Mouse (Mus musculus) left cerebral cortex, postnatal 25 days (tissue): ENCODE data around the gene Syt17. TPM values are rescaled to one million over a fixed set of nuclear protein-coding genes. Genes with fewer than 3 reads are reported as not detected.

Source experiments
- DNase-seq, 2 experiments: peaks; one replicate each; pipeline ENCODE4 v3.0.0; 2022; ENCODE audit warnings: low spot score in 2 of 2, mixed read lengths in 1 of 2
- intact Hi-C: fragments of 180-260 bp; cut with DNase I; formaldehyde crosslinking; loops from one replicate; pipeline ENCODE4 v1.15.1; 2025
- total RNA-seq, 2 experiments: library from RNA; stranded (reverse); gene quantifications; 2 replicates each; pipeline ENCODE4 v1.2.3; 2021

Syt17 gene
- total RNA-seq, 2 experiments from 2014 or later: 61.6 to 73.9 TPM

DNA sequence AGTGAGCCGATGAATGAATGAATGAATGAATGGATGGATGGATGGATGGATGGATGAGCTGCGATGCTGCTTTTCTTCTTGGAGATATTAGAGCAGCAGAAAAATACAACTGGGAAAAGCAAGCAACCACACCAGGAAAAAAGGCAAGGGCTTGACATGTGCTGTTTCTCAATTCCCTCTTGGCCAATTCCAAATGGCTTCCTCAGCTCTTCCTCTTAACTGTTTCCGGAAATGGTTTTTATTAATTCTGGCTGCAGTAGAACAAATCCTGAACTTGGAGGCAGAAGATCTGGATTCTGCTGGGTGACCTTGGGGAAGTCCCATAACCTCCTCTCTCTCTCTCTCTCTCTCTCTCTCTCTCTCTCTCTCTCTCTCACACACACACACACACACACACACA, 20.0 kb upstream of the Syt17 start:
- DNase-seq: no peak
- intact Hi-C loops: no loop called here

DNA sequence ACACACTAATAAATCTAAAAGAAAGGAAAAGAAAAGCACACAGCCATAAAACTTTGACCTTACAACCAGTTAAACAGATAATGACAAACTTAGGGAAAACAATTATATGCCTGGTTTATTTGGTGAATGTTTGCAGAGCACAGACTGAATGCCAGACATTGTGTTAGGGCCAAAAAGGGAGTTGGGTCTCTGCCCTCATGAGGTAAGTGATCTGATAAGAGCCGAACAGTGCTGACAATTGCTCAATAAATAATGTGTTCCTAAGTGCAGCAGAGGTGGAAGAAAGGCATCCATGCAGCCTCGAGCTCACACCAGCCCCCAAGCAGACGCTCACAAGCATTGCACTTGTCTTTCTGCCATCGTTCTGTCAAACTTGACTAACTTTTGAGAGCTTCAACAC, 16.4 kb upstream of the Syt17 start:
- no peak for DNase-seq
- intact Hi-C loops: no loop called here

DNA sequence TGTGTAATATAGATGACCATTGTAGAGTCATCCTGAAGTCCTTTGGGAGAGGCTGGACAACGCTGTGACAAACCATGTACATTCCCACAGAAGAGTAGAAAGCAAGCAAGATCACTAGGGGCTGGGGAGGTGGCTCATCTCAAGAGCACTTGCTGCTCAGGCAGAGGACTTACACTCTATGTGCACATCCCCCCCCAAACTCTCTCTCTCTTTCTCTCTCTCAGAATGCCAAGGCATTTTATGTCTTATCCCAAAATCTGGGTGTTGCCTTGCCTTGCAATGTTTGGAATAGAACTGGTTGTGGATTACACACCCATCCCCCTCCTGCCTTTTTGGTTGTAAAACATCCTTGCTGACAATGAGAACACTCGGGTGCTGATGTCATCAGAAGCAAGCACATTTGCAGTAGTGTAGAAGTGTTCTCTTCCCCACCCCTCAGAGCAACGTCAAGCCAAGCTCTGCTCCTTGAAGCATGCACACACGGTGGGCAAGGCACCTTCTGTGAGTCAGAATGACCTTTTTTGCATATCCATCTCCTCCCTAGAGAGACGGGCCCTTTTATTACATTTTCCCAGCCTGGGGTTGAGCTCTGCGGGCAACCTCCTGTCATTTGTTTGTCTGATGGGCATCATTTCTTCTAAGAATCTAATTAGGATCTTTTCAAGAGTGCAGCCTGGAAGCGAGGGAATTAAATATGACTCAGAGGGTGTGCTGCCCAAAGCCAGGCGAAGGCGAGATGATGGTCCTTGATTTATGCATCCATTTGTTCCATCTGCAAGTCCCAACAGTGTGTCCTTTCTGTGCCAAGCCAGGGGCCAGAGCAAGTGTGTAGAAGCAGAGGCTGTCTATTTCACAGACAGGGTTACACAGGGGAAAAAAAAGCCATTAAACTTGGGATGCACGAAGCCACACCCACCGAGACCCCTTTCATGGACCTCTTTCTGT, 15.1 kb upstream of the Syt17 start:
- intact Hi-C loops: no loop called here
- no peak for DNase-seq

DNA sequence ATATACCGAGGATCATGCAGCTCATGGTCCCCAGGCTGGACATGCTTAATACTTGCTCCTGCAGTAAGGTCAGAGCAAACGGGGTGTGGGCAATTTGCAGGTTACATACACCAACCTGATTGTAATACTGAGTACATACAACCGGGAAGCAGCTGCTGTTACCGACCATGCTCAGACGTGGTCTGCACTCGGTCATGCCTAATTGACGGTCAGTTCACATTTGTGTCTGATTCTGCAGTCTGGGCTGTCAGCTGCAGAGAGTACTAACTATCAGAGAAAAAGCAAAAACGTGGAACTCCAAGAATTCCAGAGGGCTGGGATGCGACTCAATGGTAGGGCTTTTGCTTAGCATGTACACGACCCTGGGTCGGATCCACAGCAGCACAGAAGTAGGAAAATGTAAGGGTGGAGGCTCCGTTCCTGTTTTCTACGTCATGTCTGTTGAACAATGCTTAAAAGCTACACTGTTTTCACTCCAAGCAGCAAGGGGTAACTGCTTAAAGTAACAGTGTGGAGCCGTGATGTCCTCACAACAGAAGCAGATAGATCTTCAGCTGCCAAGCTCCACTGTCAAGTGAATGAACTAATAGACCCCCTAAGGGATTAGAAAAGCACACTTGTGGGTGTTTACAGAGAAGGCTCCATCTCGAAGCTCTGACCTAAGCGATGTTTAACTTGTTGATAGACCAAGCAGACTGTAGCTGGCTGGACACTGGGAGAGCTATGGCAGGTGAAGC, 13.5 kb upstream of the Syt17 start:
- intact Hi-C loops: no loop called here
- DNase-seq: no peak

DNA sequence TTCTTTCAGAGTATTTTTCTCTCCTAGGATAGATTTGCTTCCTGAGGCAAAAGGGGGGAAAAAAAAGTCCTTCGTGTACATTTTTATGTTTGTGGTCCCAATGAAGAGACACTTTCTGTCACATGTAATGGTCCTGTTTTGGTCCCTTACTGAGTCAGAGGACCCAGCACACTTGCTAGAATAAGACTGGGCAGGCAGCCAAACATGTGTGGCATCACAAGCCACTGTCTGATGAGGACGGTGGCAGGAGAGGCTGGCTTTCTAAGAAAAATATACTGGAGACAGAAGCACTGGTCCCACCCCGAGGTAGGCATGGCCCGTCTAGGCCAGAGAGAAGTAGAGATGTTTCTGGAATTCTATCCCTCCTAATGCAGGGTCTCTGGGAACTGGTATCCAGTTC, 5.7 kb upstream of the Syt17 start:
- no peak for DNase-seq
- intact Hi-C loops: loop anchor here (5.0 kb wide), 1 partner anchor 44 kb away; no protein-coding TSS in a partner anchor

DNA sequence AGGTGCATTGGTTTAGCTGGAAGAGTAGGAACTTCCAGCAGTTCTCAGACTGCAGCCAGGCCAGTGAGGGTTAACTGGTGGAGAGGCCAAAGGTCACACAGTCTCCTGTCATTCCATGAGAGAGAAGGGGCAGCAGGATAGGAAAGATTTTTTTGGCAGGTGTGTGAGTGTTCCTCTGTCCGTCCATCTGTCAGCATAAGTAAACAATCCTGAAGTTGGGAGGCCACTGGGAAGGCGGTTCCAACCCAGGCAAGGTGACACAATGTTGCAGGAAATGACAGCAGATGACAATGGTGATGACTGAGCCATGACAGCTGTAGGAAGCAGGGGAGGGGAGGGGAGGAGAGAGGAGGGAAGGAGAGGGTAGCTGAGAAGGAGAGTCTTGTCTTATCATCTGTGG, 4.9 kb upstream of the Syt17 start:
- intact Hi-C loops: loop anchor here (5.0 kb wide), 1 partner anchor 44 kb away; no protein-coding TSS in a partner anchor
- no peak for DNase-seq

DNA sequence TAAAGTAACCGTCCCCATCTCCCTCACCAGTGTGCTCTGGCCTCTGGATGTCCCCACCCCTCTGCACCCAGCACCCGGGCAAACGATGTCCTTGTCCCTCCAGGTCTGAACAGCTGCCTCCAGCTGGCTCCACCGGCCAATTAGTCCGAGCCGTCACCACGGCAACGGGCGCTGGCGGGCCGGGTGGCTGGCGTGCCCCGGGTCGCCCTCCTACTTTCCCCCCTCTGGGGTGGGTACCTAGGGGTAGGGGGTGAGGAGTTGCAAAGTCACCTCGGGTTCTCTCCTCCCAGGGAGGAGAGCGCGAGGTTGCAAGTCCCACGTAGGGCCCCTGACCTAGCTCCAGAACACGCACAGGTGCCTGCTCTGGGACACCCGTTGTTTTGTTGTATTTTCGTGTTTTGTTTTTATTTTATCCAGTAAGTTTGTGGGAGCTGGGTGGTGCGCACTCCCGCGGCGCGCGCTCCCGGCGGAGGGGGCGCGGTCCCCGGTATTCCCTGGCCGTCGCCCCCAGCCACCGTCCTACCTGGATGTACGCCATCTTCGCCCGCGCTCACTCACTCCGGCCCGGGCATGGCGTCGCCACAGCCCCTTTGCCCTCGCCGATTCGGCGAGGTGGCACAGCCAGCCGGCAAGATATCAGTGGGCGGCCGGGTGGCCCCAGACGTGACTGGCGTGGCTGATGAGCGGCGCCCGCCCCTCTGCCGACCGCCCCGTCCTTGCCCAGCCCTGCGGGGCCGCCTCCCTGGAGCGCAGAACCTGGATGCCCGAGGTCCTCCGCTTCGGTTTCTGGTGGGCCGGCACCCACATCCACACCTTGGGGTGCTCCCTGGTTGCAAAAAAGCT, 510 bp downstream of the Syt17 start:
- no peak for DNase-seq
- intact Hi-C loops: loop anchor here (1.0 to 5.0 kb wide), 3 partner anchors 71 to 245 kb away; no protein-coding TSS in a partner anchor

DNA sequence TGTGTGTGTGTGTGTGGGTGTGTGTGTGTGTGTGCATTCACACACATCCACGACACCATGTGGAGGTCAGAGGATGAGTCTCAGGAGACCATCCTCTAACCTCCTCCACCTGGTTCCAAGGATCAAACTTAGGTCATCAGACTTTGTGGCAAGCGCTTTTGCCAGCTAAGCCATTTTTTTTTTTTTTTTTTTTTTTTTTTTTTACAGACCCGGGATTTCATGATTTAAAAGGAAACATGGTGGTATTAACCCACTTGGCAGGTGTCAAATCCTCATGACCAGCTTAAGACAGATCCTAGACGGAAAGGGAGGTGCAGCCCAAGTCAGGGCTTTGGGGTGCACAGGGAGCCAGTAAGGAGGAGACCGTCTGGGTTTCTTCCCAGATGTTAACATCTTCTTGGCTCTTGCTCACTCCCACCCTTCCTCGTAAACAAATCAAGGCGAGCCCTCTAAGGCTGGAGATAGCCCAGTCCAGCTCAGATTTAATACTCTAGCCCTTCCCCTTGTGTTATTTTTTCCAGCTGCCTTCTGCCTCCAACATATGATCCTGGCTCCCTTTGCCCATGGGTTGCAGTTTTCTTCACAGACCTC, 4.0 kb downstream of the Syt17 start:
- no peak for DNase-seq
- intact Hi-C loops: no loop called here

DNA sequence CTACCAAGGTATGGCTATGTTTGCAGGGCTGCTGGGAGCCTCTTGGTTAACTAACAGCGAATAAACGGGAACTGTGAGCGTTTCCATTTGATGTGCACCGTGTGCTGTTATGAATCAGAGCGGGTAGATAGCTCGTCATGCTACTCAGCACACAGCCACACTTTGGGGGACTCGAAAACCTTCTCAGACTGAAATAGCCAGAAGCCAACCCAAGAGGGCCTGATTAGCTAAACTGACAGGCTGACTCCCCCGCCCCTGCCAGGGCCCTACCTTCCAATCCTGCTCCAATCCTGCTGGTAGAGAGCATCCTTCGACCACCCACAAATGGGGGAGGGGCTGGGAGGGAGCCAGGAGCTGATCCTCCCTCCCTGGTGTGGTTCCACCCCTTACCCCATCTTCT, 4.7 kb downstream of the Syt17 start:
- peak in 1 of 2 experiments; percentile 62 for DNase-seq
- intact Hi-C loops: no loop called here

DNA sequence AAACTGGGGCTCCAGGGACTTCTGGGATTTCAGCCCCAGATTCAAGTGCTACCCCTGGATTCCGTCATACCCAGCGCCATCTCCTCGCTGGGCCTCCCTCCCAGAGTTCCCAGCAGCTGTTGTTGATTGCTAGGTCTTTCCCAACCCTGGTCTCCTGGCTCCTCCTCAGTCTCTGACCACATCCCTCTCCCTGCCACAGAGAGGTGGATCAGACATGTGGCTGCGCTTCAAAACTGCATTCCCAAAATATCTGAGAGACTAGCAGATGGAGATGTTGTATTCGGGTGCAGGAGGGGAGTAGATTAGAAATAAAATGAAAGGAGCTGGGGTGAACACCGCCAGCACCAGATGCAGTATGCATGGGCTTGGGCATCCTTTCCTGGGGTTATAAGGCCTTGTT, 6.5 kb downstream of the Syt17 start:
- intact Hi-C loops: no loop called here
- peak in 1 of 2 experiments; percentile 71 for DNase-seq

DNA sequence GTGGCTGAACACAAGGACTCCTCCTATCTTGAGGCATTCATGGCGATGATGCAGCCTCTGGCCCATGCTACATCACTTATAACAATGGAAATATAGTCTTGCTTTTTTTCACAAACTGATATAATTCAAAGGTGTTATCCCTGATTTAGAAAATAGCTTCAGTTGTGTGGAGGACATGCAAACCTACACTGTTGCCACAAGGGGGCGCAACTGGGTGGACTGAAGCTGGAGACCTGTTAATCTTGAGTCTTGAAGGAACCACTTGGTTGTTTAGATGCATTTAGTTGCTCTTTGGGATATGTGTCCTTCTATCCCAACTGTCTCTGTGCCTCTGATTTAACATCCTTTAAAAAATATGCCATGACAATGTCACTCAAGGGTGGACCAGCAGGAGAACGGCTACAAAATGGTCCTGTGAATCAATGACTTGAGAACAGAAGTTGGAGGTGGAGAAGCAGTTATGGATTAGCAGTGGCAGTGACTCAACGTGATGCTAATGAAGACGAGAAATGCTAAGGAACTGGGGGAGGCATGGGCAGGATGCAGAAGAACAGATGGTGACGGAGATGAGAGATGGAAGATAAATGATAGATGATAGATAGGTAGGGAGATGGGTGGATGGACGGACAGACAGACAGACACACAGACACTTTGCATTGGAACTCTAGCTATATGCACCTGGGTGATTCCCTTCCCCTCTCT, 10.8 kb downstream of the Syt17 start:
- DNase-seq: peak in 1 of 2 experiments; percentile 36
- intact Hi-C loops: no loop called here

DNA sequence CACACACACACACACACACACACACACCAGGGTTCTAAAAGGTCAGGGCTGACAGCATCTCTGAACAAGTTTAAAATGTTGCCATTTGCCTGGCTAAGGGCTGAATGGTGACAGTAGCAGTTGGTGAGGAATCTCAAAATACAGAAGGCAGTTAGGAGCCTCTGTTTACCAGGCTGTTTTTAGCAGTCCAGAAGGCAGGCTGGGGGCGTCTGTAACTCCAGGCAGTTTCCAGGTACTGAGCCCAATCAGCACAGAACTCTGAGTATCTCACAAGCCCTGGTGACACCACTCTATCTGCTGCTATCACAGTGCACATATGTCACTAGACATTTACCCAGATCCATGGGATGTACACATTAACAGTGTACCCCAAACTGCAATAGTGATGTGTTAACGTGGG, 19.1 kb downstream of the Syt17 start:
- intact Hi-C loops: loop anchor here (2.0 kb wide), 1 partner anchor 64 kb away; no protein-coding TSS in a partner anchor
- peak; percentile 80 to 95 for DNase-seq

DNA sequence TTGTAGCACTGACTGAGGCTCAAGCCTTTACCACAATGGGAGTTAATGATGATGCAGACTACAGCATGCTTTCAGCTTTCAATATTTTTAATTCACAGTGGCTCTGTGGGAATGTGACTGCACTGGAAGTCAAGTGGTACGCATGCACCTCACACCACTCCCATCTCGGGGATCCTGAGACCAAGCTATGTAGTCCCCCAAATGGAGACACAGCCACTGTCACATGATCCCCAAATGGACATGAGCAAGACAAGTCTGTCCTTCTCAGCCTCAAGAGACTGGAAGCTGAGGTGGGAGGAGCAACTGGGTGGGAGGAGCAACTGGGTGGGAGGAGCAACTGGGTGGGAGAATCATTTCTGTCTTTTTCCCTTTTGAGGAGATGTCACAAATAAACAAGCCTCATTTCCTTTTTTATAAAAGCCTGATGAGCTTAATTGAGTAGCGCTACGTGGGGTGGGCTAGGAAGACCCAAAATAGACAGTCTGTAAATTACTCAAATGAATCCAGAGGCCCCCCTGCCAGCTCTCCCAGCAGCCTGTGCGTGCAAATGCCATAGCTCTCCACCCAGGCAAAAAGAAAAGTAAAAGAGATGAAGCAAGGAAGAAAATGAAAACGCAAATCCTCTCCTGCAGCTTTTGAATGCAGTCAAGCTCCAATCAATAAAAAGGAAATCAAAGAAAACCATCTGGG, 28.4 kb downstream of the Syt17 start:
- no peak for DNase-seq
- intact Hi-C loops: no loop called here

DNA sequence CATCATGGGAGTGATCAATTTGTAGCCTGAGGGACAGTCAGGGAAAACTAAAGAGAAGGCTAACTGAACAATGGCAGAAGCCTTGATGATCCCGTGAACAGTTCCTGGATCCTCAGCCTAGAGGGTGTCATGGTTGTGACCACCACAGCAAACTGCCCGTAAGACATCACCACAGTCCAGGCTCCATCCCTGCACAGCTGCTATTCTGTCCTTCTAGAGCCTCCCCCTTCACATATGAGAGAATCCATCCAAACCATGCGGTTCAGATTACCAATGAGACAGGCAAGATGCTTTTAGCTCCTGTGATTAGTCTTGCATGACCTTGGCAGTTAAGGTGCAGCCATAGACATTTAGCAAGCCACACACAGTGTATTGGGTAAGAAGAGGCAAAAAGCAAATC, 33.8 kb downstream of the Syt17 start:
- DNase-seq: no peak
- intact Hi-C loops: no loop called here

DNA sequence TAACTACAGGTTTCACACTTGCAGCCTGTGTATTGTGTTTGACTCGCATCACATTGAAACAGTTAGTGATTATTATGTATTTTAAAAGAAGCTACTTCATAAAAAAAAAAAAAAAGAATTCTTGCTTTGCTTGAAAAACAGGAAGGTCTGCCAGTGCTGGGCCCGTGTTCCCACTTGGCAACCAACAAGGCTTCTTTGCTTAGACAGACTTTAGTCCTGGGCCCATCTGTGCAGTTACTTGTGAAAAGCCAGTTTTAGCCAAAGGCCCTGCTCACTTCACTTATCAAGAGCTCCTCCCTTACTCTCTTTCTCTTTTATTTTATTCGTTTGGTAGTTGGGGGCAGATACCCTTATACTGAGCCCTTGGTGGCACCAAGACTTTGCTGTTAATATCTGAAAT, 36.1 kb downstream of the Syt17 start:
- intact Hi-C loops: no loop called here
- no peak for DNase-seq

DNA sequence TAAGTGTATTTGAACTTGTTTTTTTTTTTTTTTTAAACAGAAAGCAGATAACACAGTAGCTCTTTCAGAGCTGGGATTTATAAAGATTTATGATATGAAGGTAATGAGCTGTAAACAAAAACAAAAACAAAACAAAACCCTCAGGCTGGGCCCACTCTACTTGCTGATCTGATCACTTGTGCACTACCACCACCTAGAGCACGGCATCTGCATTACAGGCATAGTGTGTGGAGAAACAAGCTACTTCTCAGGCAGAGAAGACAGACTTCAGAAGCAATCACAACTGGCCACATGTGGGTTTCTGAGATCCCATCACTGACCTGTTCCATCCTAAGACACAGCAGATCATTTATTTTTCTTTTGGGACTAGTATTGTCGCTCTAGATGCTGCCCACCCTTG, 38.6 kb downstream of the Syt17 start:
- intact Hi-C loops: loop anchor here (2.0 kb wide), 1 partner anchor 105 kb away; no protein-coding TSS in a partner anchor
- no peak for DNase-seq

DNA sequence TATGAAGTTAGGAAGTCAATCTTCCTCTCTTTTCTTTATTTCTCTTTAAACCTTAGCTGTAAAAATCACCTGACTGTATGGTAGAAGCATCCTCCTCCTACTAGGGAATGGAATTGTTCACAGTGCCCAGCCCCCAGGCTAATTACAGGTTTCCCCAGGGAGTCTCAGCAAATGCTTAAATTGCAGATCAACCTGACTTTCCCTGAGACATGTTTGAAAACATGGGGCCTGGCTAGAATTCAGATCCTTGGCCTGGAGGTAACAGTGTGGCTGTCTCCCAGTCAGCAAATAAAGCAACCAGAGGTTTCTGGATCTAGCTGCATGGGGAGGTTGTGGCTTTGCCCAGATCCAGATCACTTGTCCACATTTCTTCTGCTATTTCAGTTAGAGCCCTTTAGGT, 42.8 kb downstream of the Syt17 start:
- DNase-seq: no peak
- intact Hi-C loops: no loop called here

DNA sequence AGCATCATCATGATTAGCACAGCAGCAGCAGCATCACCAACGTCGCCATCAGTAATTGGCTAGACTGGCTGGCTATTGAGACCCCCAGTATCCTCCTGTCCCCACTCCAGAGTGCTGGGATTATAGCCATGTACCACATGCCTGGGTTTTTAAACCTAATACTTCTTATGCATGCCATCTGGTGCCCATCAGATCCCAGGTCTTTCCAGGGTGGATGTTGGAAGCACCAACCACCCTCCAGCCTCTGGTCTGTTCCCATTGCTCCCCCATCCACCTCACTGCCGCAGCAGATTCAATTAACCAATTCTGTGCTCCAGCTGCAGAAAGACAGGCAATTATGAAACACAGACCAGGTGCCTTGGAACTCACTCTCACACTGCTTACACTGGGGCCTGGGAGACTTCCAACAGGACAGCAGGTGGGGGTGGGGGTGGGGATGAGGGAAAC, 45.4 kb downstream of the Syt17 start:
- DNase-seq: no peak
- intact Hi-C loops: no loop called here
